Mouse (Mus musculus): ENCODE data around the gene Rbm8a.

The Rbm8a gene

DNA sequence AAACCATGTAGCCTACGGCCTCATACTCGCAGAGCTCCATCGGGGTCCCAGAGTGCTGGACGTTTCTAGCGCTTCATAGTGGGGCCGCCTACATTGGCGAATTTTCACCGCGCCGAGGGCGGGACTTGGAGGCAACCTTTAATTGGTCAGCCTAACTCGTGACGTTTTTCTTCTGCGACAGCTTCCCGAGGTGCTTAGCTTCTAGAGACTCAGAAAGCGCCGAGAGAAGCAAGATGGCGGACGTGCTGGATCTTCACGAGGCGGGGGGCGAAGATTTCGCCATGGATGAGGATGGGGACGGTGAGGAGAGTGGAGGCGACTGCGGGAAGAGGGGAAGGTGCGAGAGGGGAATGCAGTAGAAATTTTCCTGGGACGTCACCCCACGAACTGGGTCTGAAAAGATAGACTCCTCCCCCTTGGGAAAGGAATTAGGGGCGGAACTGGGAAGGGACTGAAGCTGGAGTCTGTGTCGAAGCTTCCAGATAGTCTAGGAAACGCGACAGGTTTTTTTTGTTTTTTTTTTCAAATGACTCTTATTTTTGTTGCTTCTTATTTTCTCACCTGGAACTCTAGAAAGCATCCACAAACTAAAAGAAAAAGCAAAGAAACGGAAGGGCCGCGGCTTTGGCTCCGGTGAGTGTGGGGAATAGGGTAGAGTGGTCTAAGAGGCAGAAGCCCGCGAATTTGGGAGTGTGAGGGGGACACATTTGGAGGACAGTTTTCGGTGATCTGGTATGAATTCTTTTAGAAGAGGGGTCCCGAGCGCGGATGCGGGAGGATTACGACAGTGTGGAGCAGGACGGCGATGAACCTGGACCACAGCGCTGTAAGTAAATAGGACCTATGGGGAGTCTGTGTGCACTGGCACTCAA, at the start of gene Rbm8a:
Gene Rbm8a, plus strand, starts transcription at position 205 of the 872 bp plus-strand sequence.
- peak; percentile 91 for DNase-seq (ENCODE audit: extremely low read depth, insufficient read length, low spot score)

DNA sequence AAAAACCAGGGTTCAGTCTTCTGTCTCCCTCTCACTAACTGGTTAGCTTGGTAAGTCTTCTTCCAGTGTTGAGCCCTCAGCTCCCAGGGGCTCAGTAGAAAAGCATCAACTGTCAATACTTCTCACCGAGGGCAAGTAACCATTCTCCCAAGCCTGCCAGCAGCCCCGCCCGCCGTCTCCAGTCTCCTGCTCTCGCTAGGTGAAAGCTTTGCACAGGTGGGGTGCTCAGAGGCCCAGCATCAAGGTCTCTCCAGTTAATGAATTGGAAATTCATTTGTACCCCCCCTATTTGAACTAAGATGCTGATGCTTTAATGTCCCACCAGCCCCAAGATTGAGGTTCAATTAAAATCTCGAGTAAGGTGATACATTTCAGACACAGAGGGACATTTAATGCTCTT, 48.6 kb upstream of the Rbm8a start:
- DNase-seq (ENCODE audit: extremely low read depth, insufficient read length, low spot score), result no peak

DNA sequence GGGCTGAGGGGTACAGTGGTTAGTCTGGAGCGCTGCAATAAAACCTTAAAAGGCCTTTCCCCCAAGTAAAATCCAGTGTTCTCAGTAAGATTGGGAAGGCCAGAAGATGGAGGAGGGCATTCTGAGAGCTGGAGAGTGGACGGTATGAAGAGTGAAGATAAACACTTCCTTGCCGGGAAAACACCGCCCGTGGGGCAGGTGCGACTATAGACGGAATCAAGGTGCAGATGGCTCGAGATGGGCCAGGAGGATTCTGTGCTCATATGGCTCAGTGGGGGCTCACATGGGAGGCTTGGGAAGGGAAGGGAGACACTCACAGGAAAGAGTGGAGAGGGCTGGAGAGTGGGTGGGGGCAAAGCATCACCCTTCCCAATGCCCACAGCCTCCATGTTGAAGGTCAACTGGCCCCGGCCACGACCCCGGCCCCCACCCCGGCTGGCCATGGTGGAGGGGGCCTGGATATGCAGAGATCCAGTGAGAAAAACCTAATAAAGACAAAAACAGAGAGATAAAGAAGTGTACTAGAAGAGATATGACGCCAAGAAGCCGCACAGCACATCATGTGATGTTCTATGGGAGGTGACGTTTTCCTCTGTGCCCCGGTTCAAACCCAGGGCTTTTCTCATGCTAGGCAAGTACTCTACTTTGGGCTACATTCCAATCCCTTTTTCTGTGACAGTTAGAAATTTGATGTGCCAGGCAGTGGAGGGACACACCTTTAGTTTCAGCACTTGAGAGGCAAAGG, 47.8 kb upstream of the Rbm8a start:
- no peak for DNase-seq (ENCODE audit: extremely low read depth, insufficient read length, low spot score)

DNA sequence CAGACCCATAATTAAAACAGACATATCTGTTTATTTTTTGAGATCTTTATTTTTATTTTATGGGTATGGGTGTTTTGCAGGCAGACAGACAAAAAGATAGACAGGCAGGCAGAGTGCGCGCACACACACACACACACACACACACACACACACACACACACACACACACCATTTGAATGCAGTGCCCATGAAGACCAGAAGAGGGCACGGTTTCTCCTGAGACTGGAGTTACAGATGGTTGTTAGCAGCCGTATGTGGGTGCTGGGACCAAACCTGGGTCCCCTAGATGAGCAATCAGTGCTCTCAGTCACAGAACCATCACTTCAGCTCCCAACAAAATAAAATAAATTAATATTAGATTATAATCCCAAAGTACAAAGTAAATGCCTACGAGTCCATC, 46.3 kb upstream of the Rbm8a start:
- DNase-seq (ENCODE audit: extremely low read depth, insufficient read length, low spot score), result no peak

DNA sequence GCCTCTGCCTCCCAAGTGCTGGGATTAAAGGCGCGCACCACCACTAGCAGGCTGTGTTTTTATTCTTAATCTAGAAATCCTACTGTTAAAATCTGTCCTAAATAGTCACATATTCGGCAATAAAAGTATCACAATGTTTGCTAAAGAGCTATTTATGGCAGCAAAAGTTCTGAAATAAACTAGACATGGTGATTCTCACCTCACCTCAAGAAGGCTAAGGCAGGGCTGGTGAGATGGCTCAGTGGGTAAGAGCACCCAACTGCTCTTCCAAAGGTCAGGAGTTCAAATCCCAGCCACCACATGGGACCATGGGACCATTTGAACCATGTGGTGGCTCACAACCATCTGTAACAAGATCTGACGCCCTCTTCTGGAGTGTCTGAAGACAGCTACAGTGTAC, 39.1 kb upstream of the Rbm8a start:
- DNase-seq (ENCODE audit: extremely low read depth, insufficient read length, low spot score), result no peak

DNA sequence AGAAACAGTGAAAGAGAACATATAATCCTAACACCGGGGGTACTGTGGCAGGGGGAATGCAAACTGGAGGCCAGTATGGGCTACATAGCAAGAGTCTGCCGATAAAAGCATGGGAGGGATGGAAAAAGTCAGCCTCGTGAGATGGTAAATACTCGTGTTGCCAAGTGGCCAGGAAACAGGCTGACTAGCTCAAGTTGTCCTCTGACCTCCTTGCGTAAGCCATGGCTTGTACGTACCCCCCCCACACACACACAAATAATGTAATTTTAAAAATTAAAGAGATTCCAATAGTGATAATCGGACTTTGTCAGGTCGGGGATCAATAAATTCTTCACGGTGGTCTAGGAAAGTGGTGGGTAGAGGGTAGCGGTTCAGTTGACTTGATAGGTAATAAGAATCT, 36.4 kb upstream of the Rbm8a start:
- no peak for DNase-seq (ENCODE audit: extremely low read depth, insufficient read length, low spot score)

DNA sequence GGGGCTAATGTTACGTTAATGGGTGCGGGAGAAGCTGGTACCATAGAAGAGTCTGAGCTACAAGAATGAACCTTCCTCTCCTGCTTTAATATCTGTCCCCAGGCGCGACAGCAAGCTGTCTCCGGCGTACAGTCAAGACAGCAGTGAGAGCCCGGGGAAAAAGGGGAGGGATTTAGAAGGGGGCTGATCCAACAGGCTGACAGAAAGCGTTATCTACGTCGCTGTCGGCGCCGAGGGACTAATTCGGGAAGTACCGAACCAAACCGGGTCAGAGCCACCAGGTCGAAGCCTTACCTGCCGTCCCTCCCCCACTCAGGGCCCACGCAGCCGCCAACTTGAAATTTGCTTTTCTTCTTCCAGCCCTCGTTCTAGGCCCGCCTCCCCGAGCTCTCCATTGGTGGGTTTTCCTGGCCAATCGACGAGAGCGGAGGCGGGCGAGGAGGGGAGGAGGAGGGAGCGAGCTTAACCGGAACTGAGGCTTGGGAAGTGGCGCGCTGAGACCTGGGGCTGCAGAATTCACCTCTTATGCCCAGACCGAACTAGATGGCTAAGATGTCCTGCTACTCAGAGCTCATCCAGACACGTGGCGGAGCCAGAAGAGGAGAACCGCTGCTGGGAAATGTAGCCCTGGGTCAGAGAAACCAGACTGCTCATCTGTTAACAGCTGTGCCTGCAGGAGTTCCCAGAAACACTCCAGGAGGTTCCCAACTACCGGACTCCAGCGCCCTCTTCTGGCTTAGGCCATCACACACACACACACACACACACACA, 35.8 kb upstream of the Rbm8a start, which contains the start of gene Polr3gl:
Gene Polr3gl, minus strand, starts transcription at position 392 of the 771 bp plus-strand sequence.
- peak; percentile 94 for DNase-seq (ENCODE audit: extremely low read depth, insufficient read length, low spot score)

DNA sequence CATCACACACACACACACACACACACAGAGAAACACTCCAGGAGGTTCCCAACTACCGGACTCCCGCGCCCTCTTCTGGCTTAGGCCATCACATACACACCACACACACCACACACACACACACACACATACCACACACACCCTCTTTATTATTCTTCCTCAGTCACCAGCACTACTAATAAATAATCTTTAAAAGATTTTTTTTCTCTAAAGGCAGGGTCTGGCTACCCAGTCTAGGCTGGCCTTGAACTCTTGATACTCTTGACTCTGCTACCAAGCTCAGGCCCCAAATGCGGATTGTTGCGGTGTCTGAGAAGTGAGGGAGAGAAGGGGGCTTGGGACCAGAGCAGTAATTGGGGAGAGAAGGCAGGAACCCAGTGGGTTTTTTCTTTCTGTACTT, 34.9 kb upstream of the Rbm8a start:
- no peak for DNase-seq (ENCODE audit: extremely low read depth, insufficient read length, low spot score)

DNA sequence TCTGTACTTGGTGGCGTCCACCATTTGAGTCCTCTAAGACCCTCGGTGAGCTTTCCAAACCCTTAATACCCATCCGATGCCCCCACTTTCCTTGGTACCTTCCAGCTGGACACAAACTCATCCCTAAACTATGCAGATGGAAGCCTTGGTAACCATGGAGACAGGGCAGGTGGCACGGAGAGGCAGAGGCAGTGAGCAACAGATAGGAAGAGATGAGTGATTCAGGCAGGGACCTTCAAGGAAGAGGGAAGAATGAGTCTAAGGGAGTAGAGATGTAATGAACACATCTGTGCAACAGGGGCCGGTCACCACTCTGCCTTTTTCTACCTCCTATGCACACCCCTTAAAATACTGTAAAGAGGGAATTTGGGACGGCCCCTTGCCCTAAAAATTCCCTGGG, 34.1 kb upstream of the Rbm8a start:
- DNase-seq (ENCODE audit: extremely low read depth, insufficient read length, low spot score), result no peak

DNA sequence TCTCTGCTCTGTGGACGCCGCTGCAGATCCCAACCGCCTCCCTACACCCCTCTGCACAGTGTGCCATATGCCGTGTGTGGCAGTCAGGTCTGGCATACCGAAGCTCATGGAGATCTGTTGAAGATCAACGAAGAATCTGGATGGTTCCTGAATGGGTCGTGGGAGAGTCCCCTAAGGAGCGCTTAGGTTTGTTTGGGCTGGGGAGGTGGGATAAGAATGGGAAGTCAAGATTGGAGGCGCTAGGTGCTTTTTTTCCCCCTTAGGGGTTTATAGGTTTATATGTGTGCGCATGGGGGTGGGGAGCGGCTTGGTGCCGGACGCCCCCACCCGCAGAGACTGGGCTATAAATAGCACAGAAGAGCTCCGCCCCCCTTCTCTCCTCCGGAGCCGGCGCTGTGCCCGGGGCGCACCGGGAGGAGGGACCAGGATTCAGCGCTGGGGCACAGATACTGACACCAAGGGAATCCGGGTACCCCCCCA, 33.5 kb upstream of the Rbm8a start, which contains the start of gene Ankrd34a:
Gene Ankrd34a, plus strand, starts transcription at position 409 of the 480 bp plus-strand sequence.
- DNase-seq (ENCODE audit: extremely low read depth, insufficient read length, low spot score), result no peak

DNA sequence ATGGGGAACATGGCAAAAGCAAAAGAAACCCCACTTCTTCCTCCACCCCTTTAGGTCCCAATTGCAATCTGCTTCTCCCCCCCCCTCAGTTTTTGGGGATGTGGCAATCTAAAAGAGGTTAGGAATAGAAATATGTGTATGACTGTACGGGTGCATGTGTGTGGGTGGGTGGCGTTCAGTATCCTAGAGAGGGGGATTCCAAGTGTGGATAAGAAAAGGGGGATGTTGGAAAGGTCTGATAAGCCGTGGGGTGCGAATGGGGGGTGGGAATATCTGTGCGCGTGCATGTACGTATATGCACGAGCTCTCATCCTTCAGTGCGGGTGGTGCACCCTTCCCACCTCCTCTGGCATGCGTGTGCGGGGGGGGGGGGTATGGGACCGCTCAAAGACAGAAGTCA, 32.9 kb upstream of the Rbm8a start:
- no peak for DNase-seq (ENCODE audit: extremely low read depth, insufficient read length, low spot score)

DNA sequence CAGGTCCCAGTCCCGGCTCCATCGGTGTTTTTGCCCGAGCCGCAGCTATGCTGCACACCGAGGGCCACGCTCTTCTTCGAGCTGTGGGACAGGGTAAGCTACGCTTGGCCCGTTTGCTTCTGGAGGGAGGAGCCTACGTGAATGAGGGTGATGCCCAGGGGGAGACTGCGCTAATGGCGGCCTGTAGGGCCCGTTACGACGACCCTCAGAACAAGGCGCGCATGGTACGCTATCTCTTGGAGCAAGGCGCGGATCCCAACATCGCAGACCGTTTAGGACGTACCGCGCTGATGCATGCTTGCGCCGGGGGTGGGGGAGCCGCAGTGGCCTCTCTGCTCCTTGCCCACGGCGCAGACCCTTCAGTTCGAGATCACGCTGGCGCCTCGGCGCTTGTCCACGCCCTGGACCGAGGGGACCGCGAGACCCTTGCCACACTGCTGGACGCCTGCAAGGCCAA, 32.3 kb upstream of the Rbm8a start:
- DNase-seq (ENCODE audit: extremely low read depth, insufficient read length, low spot score), result no peak

DNA sequence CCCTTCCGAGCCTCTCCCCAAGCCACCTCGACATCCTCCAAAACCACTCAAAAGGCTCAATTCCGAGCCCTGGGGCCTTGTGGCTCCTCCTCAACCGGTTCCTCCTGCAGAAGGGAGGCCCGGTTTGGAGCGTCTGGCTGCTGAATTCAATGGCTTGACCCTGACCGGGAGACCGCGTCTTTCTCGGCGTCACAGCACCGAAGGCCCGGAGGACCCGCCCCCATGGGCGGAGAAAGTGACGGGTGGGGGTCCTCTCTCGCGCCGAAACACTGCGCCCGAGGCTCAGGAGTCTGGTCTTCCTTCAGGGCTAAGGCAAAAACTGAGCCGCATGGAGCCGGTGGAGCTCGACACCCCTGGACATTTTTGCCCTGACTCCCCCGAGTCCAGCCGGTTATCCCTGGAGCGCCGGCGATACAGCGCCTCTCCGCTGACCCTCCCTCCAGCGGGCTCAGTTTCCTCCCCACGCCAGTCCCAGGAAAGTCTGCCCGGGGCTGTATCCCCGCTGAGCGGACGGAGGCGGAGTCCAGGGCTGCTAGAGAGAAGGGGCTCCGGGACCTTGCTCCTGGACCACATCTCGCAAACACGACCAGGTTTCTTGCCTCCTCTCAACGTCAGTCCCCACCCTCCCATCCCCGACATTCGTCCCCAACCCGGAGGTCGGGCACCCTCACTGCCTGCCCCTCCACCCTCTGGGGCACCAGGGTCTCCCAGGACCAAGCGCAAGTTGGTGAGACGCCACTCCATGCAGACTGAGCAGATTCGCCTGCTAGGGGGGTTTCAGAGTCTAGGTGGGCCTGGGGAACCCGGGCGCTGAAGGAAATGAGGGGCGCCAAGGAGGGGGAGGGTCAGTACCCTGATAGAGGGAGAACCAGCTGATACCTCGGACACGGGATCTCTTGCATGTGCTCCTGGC, 31.3 kb upstream of the Rbm8a start:
- DNase-seq (ENCODE audit: extremely low read depth, insufficient read length, low spot score), result no peak

DNA sequence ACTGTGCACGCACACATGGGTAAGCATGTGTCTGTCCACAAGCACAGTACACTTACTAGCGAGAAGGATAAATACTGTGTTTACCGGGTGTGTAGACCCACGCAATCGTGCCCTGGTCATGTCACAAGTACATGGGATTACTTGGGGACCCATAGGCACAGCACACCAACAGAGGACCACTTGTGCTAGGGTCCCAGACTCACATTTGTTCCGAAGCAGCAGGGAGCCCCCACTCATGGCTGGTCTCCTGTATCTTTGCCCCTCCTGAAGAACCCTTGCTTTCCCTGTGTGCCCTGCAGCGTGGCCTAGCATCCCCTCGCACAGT, 30.7 kb upstream of the Rbm8a start:
- no peak for DNase-seq (ENCODE audit: extremely low read depth, insufficient read length, low spot score)

DNA sequence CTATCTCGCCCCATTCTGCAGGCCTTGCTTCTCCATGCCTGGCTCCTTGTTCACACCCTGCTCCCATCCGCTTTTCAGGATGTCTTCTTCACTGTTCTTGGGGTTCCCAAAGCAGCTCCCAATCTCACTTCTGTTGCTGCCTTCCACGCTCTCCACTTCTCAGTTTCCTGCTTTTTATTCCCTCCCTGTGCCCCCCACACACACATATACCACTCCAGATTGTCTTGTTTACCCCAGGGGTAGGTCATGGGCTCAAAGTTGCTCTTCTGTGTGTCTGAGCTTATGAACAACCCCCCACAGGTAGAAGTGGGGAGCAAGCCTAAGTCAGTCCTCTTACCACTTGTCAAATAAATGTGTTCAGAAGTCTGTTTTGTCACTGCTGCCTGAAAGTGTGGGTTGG, 30.3 kb upstream of the Rbm8a start:
- no peak for DNase-seq (ENCODE audit: extremely low read depth, insufficient read length, low spot score)

DNA sequence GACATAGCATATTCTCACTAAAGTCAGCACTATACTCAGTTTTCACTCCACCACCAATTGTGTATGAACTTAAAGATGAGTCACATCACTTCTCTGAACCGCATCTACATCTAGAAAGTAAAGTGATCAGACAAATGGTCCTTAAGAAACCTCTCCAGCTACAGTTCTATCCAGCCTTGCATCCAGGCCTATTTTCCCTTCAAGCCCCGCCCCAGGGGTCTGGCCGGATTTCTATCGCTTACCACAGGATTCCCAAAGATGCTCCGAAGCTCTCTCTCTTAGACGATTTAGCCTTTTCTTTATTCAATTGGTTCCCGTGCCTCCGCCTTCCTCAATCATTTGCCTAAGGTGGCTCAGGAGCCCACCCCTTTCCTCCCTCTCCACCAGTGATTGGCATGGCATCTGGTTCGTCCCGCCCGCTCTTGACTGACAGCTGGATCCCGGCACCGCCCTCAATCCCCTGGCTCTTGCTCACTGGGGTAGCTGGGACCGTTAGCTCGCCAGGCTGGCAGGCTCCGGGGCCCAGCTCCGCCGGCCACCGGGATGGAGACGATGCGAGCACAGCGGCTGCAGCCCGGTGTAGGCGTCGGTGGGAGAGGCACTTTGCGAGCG, 29.0 kb upstream of the Rbm8a start, which contains the start of gene Lix1l:
Gene Lix1l, plus strand, starts transcription at position 511 of the 612 bp plus-strand sequence.
- DNase-seq (ENCODE audit: extremely low read depth, insufficient read length, low spot score), result peak; percentile 98

DNA sequence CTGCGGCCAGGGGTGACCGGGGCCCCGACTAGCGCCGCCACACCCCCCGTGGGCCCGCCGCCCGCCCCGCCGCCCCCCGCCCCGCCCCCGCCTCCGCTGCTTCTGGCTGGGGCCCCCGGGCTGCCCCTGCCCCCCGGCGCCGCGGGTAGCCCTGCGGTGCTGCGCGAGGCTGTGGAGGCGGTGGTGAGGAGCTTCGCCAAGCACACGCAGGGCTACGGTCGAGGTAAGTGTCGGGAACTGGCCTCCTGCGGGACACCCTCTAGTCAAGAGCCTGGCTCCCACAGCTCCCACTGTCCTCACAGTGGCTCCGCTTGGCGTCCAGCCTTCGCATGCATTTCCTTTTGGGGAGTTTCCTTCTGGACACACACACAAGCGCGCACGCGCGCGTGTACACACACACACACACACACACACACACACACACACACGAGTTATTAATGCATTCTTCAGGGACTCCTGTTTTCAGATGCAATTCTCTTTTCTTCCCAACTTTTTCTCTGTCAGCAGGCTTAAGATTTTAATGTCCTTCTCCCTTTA, 28.4 kb upstream of the Rbm8a start:
- DNase-seq (ENCODE audit: extremely low read depth, insufficient read length, low spot score), result peak; percentile 82

DNA sequence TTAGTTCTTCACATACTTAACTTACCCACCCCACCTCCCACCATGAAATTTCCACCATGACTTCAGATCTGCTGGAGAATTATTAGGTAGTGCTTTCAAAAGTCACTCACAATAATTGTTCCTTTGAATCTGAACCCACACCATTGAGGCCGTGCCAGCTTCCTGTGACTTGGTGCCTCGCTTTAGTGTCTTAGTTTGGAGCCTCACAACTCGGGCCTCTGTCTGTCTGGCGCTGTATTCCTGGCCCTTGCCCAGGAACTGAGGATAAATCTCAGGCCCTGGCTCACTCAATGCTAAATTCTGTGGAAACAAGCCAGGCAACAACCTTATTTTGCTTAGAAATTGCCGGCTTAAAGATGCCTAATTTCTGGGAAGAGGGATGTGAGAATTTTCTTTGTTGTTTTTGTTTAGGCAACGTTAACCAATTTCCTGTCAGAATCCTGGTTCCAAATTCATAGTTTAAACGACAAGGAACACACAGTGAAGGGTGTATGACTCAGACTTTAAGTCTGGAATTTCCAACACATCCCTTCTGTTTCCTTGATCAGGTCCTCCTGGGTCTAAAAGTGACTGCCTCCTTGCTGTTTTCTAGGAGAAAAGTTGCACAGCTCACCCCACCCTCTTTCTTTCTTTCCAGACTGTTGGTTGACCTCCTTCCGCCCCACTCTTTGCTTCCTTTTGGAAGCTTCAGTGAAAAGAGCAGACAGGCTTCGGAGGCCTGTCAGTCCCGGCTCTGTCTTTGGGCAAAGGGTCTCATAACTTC, 27.6 kb upstream of the Rbm8a start:
- DNase-seq (ENCODE audit: extremely low read depth, insufficient read length, low spot score), result no peak

Data from 3134 (cell line).